Mouse (Mus musculus) spleen, adult 2 months (tissue): ENCODE results near the gene Taar7b.

Experiments
- CTCF ChIP-seq: fragments of 200-500 bp; IDR thresholded peaks from 2 replicates; pipeline ENCODE4 v1.5.1; 2011; ENCODE audit warnings: mild to moderate bottlenecking, inconsistent platforms; ENCODE audit not compliant: insufficient read depth, insufficient read length, insufficient replicate concordance; ENCODE audit errors: extremely low read depth
- POLR2A ChIP-seq: fragments of 200-500 bp; IDR thresholded peaks from 2 replicates; pipeline ENCODE4 v1.6.1; 2011; ENCODE audit warnings: low read depth, low read length, inconsistent platforms

- TF ChIP-seq POLR2A, result no peak
- TF ChIP-seq CTCF, result no peak
Observed at GRCm38 (mm10) chr10:24049210-24049609, 49.5 kb downstream of the Taar7b start, which contains the start of gene Taar7f.
